Mouse (Mus musculus) heart, embryonic 15.5 days (tissue): ENCODE measurements around the gene Tmem191c. TPM values are rescaled to one million over a fixed set of nuclear protein-coding genes. Genes with fewer than 3 reads are reported as not detected.

Experiments
- ATAC-seq: fragments of 200-750 bp; cut with Nextera tagmentation; replicated peaks from 2 replicates; pipeline ENCODE4 v1.8.0; 2017; ENCODE audit warnings: low read depth, moderate TSS enrichment; ENCODE audit not compliant: insufficient number of reproducible peaks, insufficient read depth, low FRiP score
- H3K27ac ChIP-seq: fragments of 300-500 bp; sonication (generic); 2 replicates; pipeline ENCODE4 v1.5.1; 2015; ENCODE audit warnings: mild to moderate bottlenecking, inconsistent platforms
- H3K27me3 ChIP-seq: fragments of 300-500 bp; sonication (generic); 2 replicates; pipeline ENCODE4 v1.6.1; 2015; ENCODE audit warnings: inconsistent platforms
- H3K36me3 ChIP-seq: fragments of 300-500 bp; sonication (generic); 2 replicates; pipeline ENCODE4 v1.6.1; 2015; ENCODE audit warnings: mild to moderate bottlenecking, inconsistent platforms
- H3K4me1 ChIP-seq: fragments of 300-500 bp; sonication (generic); replicated peaks from 2 replicates; pipeline ENCODE4 v1.6.1; 2015; ENCODE audit warnings: inconsistent platforms
- H3K4me2 ChIP-seq: fragments of 300-500 bp; sonication (generic); 2 replicates; pipeline ENCODE4 v1.6.1; 2015; ENCODE audit warnings: inconsistent platforms, mild to moderate bottlenecking, moderate library complexity
- H3K4me3 ChIP-seq: fragments of 300-500 bp; sonication (generic); 2 replicates; pipeline ENCODE4 v1.5.1; 2015; ENCODE audit warnings: mild to moderate bottlenecking, inconsistent platforms
- H3K9ac ChIP-seq: fragments of 300-500 bp; sonication (generic); 2 replicates; pipeline ENCODE4 v1.6.1; 2015; ENCODE audit warnings: mild to moderate bottlenecking, inconsistent platforms
- H3K9me3 ChIP-seq: fragments of 300-500 bp; sonication (generic); replicated peaks from 2 replicates; pipeline ENCODE4 v1.6.1; 2016; ENCODE audit warnings: inconsistent platforms
- WGBS: fragments of 180-500 bp; shearing (Covaris S2); methylation state at CpG from one replicate; pipeline ENCODE4 v1.1.7; 2015; ENCODE audit warnings: mixed read lengths; 5-methylcytosine and 5-hydroxymethylcytosine counted together
- polyA plus RNA-seq: library from polyadenylated mRNA; unstranded; fragments of >200 nt; fragmentation: Nextera tagmentation; extraction: Ambion mirVana; gene quantifications from 2 replicates; pipeline ENCODE4 v1.2.1, GENCODE M21; 2015

Gene Tmem191c
- polyA plus RNA-seq, 1 experiment from 2014 or later: 9.2 TPM

DNA sequence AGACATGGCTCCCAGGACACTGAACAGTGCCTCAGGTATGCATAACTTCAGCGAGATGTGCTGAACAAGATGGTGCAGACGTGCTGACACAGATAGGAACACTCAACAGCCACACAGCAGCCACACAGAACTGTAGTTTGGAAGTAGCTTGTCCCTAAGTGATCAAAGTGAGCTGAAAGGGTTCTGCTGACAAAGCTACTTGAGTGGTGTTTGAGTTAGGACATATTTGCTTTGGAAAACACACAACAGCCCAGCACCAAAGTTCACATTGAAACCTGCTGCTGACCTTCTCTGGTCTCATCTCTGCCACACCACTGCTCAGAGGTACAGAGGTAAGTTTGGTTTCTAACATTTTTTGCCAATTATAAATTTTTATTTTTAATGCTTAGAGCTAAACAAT lies 55.2 kb downstream of the Tmem191c start, which contains the start of gene Serpind1:
TSS of gene Serpind1 (plus strand) at position 256 of the 400 bp plus-strand sequence.
- Histone ChIP-seq H3K27ac (no peak within 1 kb of the TSS), H3K4me1 (no peaks in the 10 kb centered on the region), H3K4me2 (no peak within 1 kb of the TSS), H3K4me3 (no peak within 1 kb of the TSS), H3K9ac (no peak within 1 kb of the TSS), H3K36me3 (no peaks in the 10 kb centered on the region; the same call in 1 of the 2 replicates), H3K27me3 (no peaks in the 10 kb centered on the region), H3K9me3 (no peaks in the 10 kb centered on the region)
- 55% methylated on average over 2 of the region's 2 CpGs for WGBS
- no peak for ATAC-seq

- Histone ChIP-seq H3K4me2 (no peak overlapping the region), H3K36me3 (peaks cover 4% of the 10 kb centered on the region; the same call in 1 of the 2 replicates), H3K4me1 (no peaks in the 10 kb centered on the region), H3K9ac (no peak overlapping the region), H3K9me3 (no peaks in the 10 kb centered on the region), H3K4me3 (no peak overlapping the region), H3K27me3 (no peaks in the 10 kb centered on the region), H3K27ac (no peak overlapping the region)
- ATAC-seq: no peak
- 91% methylated on average over 5 of the region's 5 CpGs for WGBS
Observed at GRCm38 (mm10) chr16:17331855-17332254, 56.0 kb downstream of the Tmem191c start.

Other genes with a start within 250 kb of the Tmem191c start
- 9.9 and 12.9 TPM in 2 replicates for gene Ypel1, start 206.4 kb upstream of the Tmem191c start, polyA plus RNA-seq
- gene Ppil2, start 164.8 kb upstream of the Tmem191c start, polyA plus RNA-seq: 89.8 and 106 TPM in 2 replicates
- gene 2610318N02Rik, start 150.9 kb upstream of the Tmem191c start, polyA plus RNA-seq: 13.2 and 18.4 TPM in 2 replicates
- 41.7 and 58.8 TPM in 2 replicates for gene Sdf2l1, start 143.7 kb upstream of the Tmem191c start, polyA plus RNA-seq
- gene Ydjc, start 131.5 kb upstream of the Tmem191c start, polyA plus RNA-seq: 4.5 and 6.6 TPM in 2 replicates
- gene Ccdc116, start 128.8 kb upstream of the Tmem191c start, polyA plus RNA-seq: 0.16 and 0.34 TPM in 2 replicates
- 255 and 264 TPM in 2 replicates for gene Ube2l3, start 73.4 kb upstream of the Tmem191c start, polyA plus RNA-seq
- 0.13 and 0.30 TPM in 2 replicates for gene Rimbp3, start 67.5 kb upstream of the Tmem191c start, polyA plus RNA-seq
- 3.2 and 4.0 TPM in 2 replicates for gene Hic2, start 42.5 kb upstream of the Tmem191c start, polyA plus RNA-seq
- gene Serpind1, start 55.3 kb downstream of the Tmem191c start, polyA plus RNA-seq: 0.35 and 1.9 TPM in 2 replicates
- 10.7 and 11.5 TPM in 2 replicates for gene Snap29, start 129.9 kb downstream of the Tmem191c start, polyA plus RNA-seq
- 28.1 and 31.1 TPM in 2 replicates for gene Pi4ka, start 130.2 kb downstream of the Tmem191c start, polyA plus RNA-seq
- 40.6 and 46.3 TPM in 2 replicates for gene Crkl, start 175.9 kb downstream of the Tmem191c start, polyA plus RNA-seq
- 0.91 and 1.6 TPM in 2 replicates for gene Aifm3, start 213.5 kb downstream of the Tmem191c start, polyA plus RNA-seq
- gene Lztr1, start 232.6 kb downstream of the Tmem191c start, polyA plus RNA-seq: 45.6 and 60.6 TPM in 2 replicates